ENCODE assay signal across 11 mouse cellular contexts in genomic region chr12:8444975-8445853, GRCm38 (mm10). TPM values are rescaled to one million over a fixed set of nuclear protein-coding genes. Genes with fewer than 3 reads are reported as not detected.
DNase-seq lines count a peak whose midpoint lies in the region; ATAC-seq and TF ChIP-seq lines count a peak whose summit lies in the region.
"Had no signal": no experiment of that assay in that cellular context is flagged by ENCODE, and none has a peak within 500 bp of the region (broad histone marks: within the 10 kb centered on the region; RNA-seq: fewer than 3 reads in every experiment).

No protein-coding gene starts in this region.

- peak; percentile 38 to 41 for DNase-seq in cerebellum, adult 18-20 months
- no peak for DNase-seq in cerebellum, adult 9-10 months
- DNase-seq in limb, embryonic 14.5 days (ENCODE audit: low spot score), result peak; percentile 43
- DNase-seq in limb, embryonic 10.5 days (ENCODE audit: low spot score), result no peak
- no peak for DNase-seq in forebrain, embryonic 14.5 days (ENCODE audit: low spot score)
- DNase-seq: cerebellum, adult 8-10 months had no signal

- peak; percentile 44; the same call in 1 of the 2 replicates for ATAC-seq in limb, embryonic 14.5 days (ENCODE audit: low FRiP score, low read depth)
- no peak for ATAC-seq in heart, embryonic 15.5 days (replicated peaks; ENCODE audit: insufficient number of reproducible peaks, insufficient read depth, low FRiP score, low read depth)
- ATAC-seq in megakaryocyte progenitor cell, adult 5-6 weeks (replicated peaks; ENCODE audit: poor library complexity), result 0 out of 2 replicates have a peak, but pooled peaks have one; percentile 32
- ATAC-seq in forebrain, embryonic 14.5 days, result no peak
- ATAC-seq in midbrain, embryonic 13.5 days, result no peak
- ATAC-seq: intestine, embryonic 15.5 days had no signal

- 77% methylated on average over 13 of the region's 13 CpGs for whole genome bisulfite sequencing in limb, embryonic 14.5 days
- 83% methylated on average over 13 of the region's 13 CpGs for WGBS in limb, embryonic 10.5 days
- 70% methylated on average over 13 of the region's 13 CpGs for WGBS in heart, embryonic 15.5 days
- WGBS in forebrain, embryonic 14.5 days, result 84% methylated on average over 13 of the region's 13 CpGs
- WGBS in midbrain, embryonic 13.5 days, result 75% methylated on average over 13 of the region's 13 CpGs

- peaks cover 14% of the 10 kb centered on the region for H3K4me1 ChIP-seq in limb, embryonic 14.5 days (ENCODE audit: control insufficient read depth, insufficient read depth, low read length)
- H3K4me1 ChIP-seq in limb, embryonic 10.5 days, result peaks cover 8% of the 10 kb centered on the region; the same call in 1 of the 2 replicates
- H3K4me1 ChIP-seq in heart, embryonic 15.5 days (replicated peaks), result peaks cover 31% of the 10 kb centered on the region
- no peaks in the 10 kb centered on the region for H3K4me1 ChIP-seq in forebrain, embryonic 14.5 days (ENCODE audit: control insufficient read depth, insufficient read depth, low read length)
- peaks cover 7% of the 10 kb centered on the region; the same call in 1 of the 2 replicates for H3K4me1 ChIP-seq in midbrain, embryonic 13.5 days (replicated peaks)
- H3K4me1 ChIP-seq: intestine, embryonic 15.5 days had no signal

- H3K27ac ChIP-seq in limb, embryonic 14.5 days (replicated peaks; ENCODE audit: low read depth, low read length), result no peak overlapping the region
- H3K27ac ChIP-seq in limb, embryonic 10.5 days, result no peak overlapping the region
- H3K27ac ChIP-seq in heart, embryonic 15.5 days, result peak overlapping the region; percentile 27; the same call in 1 of the 2 replicates
- no peak overlapping the region for H3K27ac ChIP-seq in forebrain, embryonic 14.5 days (ENCODE audit: low read depth, low read length)
- H3K27ac ChIP-seq in midbrain, embryonic 13.5 days, result no peak overlapping the region
- H3K27ac ChIP-seq: intestine, embryonic 15.5 days had no signal

- H3K9me3 ChIP-seq in limb, embryonic 14.5 days (ENCODE audit: control insufficient read depth, low read length), result no peaks in the 10 kb centered on the region
- H3K9me3 ChIP-seq in limb, embryonic 10.5 days (replicated peaks), result no peaks in the 10 kb centered on the region
- no peaks in the 10 kb centered on the region for H3K9me3 ChIP-seq in heart, embryonic 15.5 days (replicated peaks)
- no peaks in the 10 kb centered on the region for H3K9me3 ChIP-seq in forebrain, embryonic 14.5 days (replicated peaks; ENCODE audit: control insufficient read depth, low read length)
- no peaks in the 10 kb centered on the region for H3K9me3 ChIP-seq in midbrain, embryonic 13.5 days
- H3K9me3 ChIP-seq: intestine, embryonic 15.5 days; megakaryocyte, embryonic 14.5 days had no signal

- no peak overlapping the region for H3K4me3 ChIP-seq in limb, embryonic 14.5 days (replicated peaks; ENCODE audit: low read length)
- H3K4me3 ChIP-seq in limb, embryonic 10.5 days, result no peak overlapping the region
- no peak overlapping the region for H3K4me3 ChIP-seq in heart, embryonic 15.5 days
- no peak overlapping the region for H3K4me3 ChIP-seq in forebrain, embryonic 14.5 days (ENCODE audit: low read depth, low read length)
- no peak overlapping the region for H3K4me3 ChIP-seq in midbrain, embryonic 13.5 days (replicated peaks)
- H3K4me3 ChIP-seq: intestine, embryonic 15.5 days; megakaryocyte, embryonic 14.5 days had no signal

- no peaks in the 10 kb centered on the region for H3K36me3 ChIP-seq in limb, embryonic 14.5 days (ENCODE audit: control insufficient read depth, insufficient read depth, low read length)
- no peaks in the 10 kb centered on the region for H3K36me3 ChIP-seq in limb, embryonic 10.5 days
- H3K36me3 ChIP-seq in heart, embryonic 15.5 days, result no peaks in the 10 kb centered on the region
- H3K36me3 ChIP-seq in forebrain, embryonic 14.5 days (ENCODE audit: control insufficient read depth, insufficient read depth, low read length), result no peaks in the 10 kb centered on the region
- H3K36me3 ChIP-seq in midbrain, embryonic 13.5 days, result no peaks in the 10 kb centered on the region
- H3K36me3 ChIP-seq: intestine, embryonic 15.5 days had no signal

- no peak overlapping the region for H3K9ac ChIP-seq in limb, embryonic 14.5 days (ENCODE audit: low read depth, low read length, severe bottlenecking)
- H3K9ac ChIP-seq in heart, embryonic 15.5 days, result no peak overlapping the region
- no peak overlapping the region for H3K9ac ChIP-seq in forebrain, embryonic 14.5 days (ENCODE audit: low read length)
- H3K9ac ChIP-seq in midbrain, embryonic 13.5 days (replicated peaks), result no peak overlapping the region
- H3K9ac ChIP-seq: intestine, embryonic 15.5 days had no signal

- TF ChIP-seq POLR2A in limb, embryonic 14.5 days (IDR thresholded peaks at IDR 0.05; ENCODE audit: borderline replicate concordance, extremely low read depth, insufficient read depth, insufficient read length), result no peak

- no peaks in the 10 kb centered on the region for H3K27me3 ChIP-seq in limb, embryonic 14.5 days (ENCODE audit: control insufficient read depth, insufficient read depth, low read length)
- H3K27me3 ChIP-seq in limb, embryonic 10.5 days (ENCODE audit: low read depth, poor library complexity, severe bottlenecking), result no peaks in the 10 kb centered on the region
- H3K27me3 ChIP-seq in heart, embryonic 15.5 days, result no peaks in the 10 kb centered on the region
- H3K27me3 ChIP-seq in forebrain, embryonic 14.5 days (replicated peaks; ENCODE audit: control insufficient read depth, insufficient read depth, low read length), result no peaks in the 10 kb centered on the region
- H3K27me3 ChIP-seq in midbrain, embryonic 13.5 days, result 0 out of 2 replicates have a peak, but pooled peaks cover 2% of the 10 kb centered on the region
- H3K27me3 ChIP-seq: intestine, embryonic 15.5 days had no signal

- no peak overlapping the region for H3K4me2 ChIP-seq in limb, embryonic 14.5 days (replicated peaks; ENCODE audit: low read depth, low read length, severe bottlenecking)
- H3K4me2 ChIP-seq in heart, embryonic 15.5 days, result no peak overlapping the region
- H3K4me2 ChIP-seq in forebrain, embryonic 14.5 days (ENCODE audit: low read length), result no peak overlapping the region
- no peak overlapping the region for H3K4me2 ChIP-seq in midbrain, embryonic 13.5 days (replicated peaks)
- H3K4me2 ChIP-seq: intestine, embryonic 15.5 days had no signal

RNA-seq across cellular contexts. Expression of gene Rhob, which starts 54.6 kb away (rescaled TPM):
- polyA plus RNA-seq in limb, embryonic 14.5 days (2012; rRNA removed), result 177 and 224 TPM in 2 replicates
- polyA plus RNA-seq in limb, embryonic 14.5 days (2014; fragmentation: Nextera tagmentation; extraction: Ambion mirVana), result 75.7 and 89.7 TPM in 2 replicates
- polyA plus RNA-seq in limb, embryonic 10.5 days (2016; fragmentation: Nextera tagmentation; extraction: Ambion mirVana), result 14.7 and 16.7 TPM in 2 replicates
- polyA plus RNA-seq in heart, embryonic 15.5 days (2015; fragmentation: Nextera tagmentation; extraction: Ambion mirVana), result 35.4 and 40.6 TPM in 2 replicates
- total RNA-seq in megakaryocyte progenitor cell, adult 5-6 weeks (2015), result 112 and 160 TPM in 2 replicates
- 50.4 and 64.6 TPM in 2 replicates for total RNA-seq in megakaryocyte progenitor cell, adult 5-6 weeks (2017)
- 74.4 and 94.6 TPM in 2 replicates for polyA plus RNA-seq in forebrain, embryonic 14.5 days (2014; fragmentation: Nextera tagmentation; extraction: Ambion mirVana)
- 55.1 and 67.8 TPM in 2 replicates for polyA plus RNA-seq in midbrain, embryonic 13.5 days (2015; fragmentation: Nextera tagmentation; extraction: Ambion mirVana)

Comparison
In these comparisons a context has a peak if more than half of its experiments do, and no peak if none do; other contexts are left out.
1. DNase-seq: peak in cerebellum, adult 18-20 months (2 of 2) and limb, embryonic 14.5 days (single experiment); none in cerebellum, adult 9-10 months (single experiment), limb, embryonic 10.5 days (single experiment) and forebrain, embryonic 14.5 days (single experiment).
2. ATAC-seq: peak in limb, embryonic 14.5 days (single experiment) and megakaryocyte progenitor cell, adult 5-6 weeks (single experiment); none in heart, embryonic 15.5 days (single experiment), forebrain, embryonic 14.5 days (single experiment) and midbrain, embryonic 13.5 days (single experiment).